Mouse (Mus musculus) frontal cortex, postnatal 14 days (tissue): ENCODE data around the gene Cdh10.

Source experiments
- DNase-seq, 2 experiments: peaks; one replicate each; pipeline ENCODE4 v3.0.0; 2022; ENCODE audit warnings: low spot score in 2 of 2

Cdh10 gene

DNA sequence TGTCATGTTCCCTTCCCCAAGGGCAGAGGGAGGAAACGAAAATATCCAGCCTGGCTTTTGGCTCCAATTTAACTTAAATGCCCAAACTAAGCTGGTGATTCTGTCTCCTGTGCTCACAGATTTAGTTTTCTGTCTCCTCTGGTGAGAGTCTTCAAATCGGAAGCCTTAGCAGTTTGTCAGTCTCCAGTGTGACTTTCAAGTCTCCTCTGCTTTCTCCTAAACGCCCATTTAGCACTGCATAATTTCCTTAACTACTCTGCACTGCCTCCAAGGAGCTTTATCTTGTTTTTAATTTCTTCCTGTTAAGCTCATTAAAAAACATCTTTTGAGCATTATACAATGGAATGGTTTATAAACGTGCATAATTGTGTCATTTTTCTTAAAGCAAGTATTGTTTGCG lies 156.3 kb downstream of the Cdh10 start:
- no peak for DNase-seq

DNA sequence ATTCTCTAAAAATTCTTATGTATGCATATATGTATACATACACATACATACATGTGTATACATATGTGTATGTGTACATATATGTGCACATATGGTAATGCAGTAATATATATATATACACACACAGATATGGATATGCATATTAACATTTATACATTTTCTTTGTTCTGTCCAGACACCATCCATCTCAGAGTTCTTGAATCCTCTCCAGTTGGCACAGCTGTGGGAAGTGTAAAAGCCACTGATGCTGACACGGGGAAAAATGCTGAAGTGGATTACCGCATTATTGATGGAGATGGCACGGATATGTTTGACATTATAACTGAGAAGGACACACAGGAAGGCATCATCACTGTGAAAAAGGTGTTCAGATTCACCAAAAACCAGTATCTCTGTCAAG lies 166.1 kb downstream of the Cdh10 start:
- no peak for DNase-seq

DNA sequence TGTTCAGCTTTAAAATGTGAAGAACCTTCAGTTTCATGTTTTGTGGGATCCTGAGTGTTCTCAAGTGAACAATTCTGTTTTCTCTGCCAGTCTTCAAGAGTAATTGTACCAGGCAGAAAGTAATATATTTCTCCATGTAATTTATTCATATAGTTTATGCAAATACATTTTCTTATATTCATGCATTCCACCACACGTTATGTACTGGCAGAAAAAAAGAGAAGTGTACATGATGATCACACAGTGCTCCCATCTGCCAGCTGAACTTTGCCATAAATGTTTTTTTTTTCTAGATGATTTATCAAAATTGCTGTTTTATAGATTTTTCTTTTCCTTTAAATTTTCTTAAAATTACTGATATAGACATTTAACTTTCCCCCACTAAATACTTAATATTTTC lies 168.9 kb downstream of the Cdh10 start:
- no peak for DNase-seq

DNA sequence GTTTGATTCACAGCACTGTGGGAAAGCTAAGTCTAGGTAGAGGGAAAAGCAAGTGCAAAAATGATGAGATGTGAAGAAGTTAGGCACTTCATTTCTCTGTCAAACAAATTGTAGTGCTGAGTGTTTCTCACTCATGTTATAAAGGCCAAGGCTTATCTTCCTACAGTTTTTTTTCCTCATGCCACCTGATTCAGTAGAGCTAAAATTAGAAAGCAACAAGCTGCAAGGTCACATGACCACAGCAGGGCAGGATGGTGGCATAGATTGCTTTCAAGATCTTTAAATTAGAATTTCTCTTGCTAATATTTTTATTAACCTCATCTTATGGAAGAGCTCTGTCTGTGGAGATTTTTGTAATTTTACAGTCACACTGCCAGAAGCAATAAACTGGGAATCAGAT lies 174.8 kb downstream of the Cdh10 start:
- DNase-seq: no peak

DNA sequence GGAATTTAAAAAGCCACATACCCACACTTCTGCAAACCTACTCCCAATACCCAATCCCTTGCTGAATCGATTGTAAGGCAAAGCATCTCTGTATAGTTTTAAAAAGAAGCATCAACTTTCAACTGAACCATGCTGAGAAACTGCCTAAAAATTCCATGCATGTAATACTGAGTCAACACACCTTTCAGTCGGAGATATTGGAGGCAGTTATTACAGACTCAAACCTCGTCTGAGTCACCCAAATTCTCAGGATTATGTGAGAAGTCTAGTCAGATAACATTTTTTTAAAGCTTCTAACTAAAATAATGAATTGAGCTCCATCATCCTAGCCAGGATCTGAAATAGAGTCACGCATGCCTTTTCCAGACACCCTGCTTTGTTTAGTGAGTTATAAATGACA lies 175.5 kb downstream of the Cdh10 start:
- no peak for DNase-seq

DNA sequence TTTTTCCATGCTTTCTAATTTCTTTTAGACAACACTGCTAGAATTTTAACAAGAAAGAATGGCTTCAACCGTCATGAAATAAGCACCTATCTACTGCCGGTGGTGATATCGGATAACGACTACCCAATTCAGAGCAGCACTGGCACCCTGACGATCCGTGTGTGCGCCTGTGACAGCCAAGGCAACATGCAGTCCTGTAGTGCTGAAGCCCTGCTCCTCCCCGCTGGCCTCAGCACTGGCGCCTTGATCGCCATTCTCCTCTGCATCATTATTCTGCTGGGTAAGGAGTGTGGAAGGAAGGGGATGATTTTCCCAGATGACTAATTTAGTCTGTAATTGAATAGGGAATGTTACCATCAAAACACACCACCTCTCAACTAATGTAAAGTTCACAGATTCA lies 192.1 kb downstream of the Cdh10 start:
- no peak for DNase-seq

DNA sequence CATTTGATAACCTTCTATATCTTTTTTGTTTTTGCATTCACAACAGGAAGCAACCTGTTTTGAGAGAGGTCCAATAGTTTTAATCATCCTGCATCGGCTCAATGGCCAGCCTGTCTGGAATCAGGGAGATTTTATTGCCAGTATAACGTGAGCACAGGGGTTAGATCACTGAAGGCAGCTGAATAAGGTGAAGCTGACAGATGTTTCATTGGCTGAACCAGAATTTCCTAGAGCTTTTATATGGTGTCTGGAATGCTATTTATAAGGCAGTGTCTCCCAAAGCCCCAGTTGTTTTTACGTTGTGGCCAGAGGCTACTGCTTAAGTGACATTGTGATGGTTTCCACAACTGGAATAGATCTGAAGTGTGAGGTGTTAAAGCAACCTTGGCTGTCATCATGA lies 214.2 kb downstream of the Cdh10 start:
- no peak for DNase-seq

DNA sequence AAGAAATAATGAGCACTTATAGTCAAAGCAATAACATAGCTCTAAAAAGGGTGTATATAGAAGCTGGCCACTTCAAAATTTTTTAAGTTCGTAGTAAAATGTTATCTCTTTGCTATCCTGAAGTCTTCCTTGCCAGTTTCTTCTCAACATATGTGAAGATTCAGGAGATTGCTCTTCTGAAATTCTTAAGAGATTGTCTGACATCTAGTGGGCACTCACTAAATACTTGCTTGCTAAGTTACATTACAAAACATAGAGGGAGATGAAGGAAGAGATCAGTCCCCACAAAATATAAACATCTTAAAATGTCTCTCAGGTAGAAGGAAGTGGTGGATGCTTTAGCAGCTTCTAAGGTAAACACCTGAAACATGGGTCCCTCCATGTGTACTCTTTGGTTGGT lies 221.3 kb downstream of the Cdh10 start:
- no peak for DNase-seq
